Mouse (Mus musculus) cortical plate, adult 2 months (tissue): ENCODE data around the gene Elmod1.

Experiments used
- CTCF ChIP-seq: fragments of 200-500 bp; IDR thresholded peaks from 2 replicates; pipeline ENCODE4 v1.5.1; 2011; ENCODE audit warnings: mild to moderate bottlenecking, control low read depth, low read length; ENCODE audit not compliant: insufficient read depth; ENCODE audit errors: extremely low read depth
- POLR2A ChIP-seq: fragments of 200-500 bp; IDR thresholded peaks from 2 replicates; pipeline ENCODE4 v1.6.1; 2011; ENCODE audit warnings: mild to moderate bottlenecking, low read length, control low read depth; ENCODE audit not compliant: insufficient read depth; ENCODE audit errors: extremely low read depth

GRCm38 (mm10) chr9:53954853-53955252 is 20.2 kb downstream of the Elmod1 start:
- TF ChIP-seq POLR2A, result no peak
- TF ChIP-seq CTCF, result no peak
